Mouse (Mus musculus) G1E (cell line): Measurements from ENCODE around the gene Cdh13. TPM values are rescaled to one million over a fixed set of nuclear protein-coding genes. Genes with fewer than 3 reads are reported as not detected.

ENCODE experiments used
- ATAC-seq: 2 replicates; pipeline ENCODE4 v1.8.0; 2016; ENCODE audit warnings: mild to moderate bottlenecking; ENCODE audit not compliant: insufficient number of reproducible peaks, poor library complexity, low FRiP score, severe bottlenecking; ENCODE audit errors: extremely low read depth
- DNase-seq: peaks from one replicate; pipeline ENCODE4 v3.0.0; 2012; ENCODE audit warnings: low spot score
- H3K27me3 ChIP-seq: 2 replicates; pipeline ENCODE4 v1.6.1; 2012; ENCODE audit warnings: mild to moderate bottlenecking, low read length, inconsistent platforms; ENCODE audit not compliant: insufficient read depth
- H3K36me3 ChIP-seq: replicated peaks from 2 replicates; pipeline ENCODE3; 2012; ENCODE audit warnings: mild to moderate bottlenecking, inconsistent platforms
- H3K4me1 ChIP-seq: 2 replicates; pipeline ENCODE4 v1.6.1; 2012; ENCODE audit warnings: low read depth, low read length, inconsistent platforms, mixed read lengths; ENCODE audit not compliant: insufficient read depth
- H3K4me3 ChIP-seq: 2 replicates; pipeline ENCODE4 v1.5.1; 2012; ENCODE audit warnings: low read depth, mild to moderate bottlenecking, inconsistent platforms, low read length, moderate library complexity, mixed read lengths
- H3K9me3 ChIP-seq: replicated peaks from 2 replicates; pipeline ENCODE4 v1.6.1; 2012; ENCODE audit warnings: inconsistent platforms
- CTCF ChIP-seq: IDR thresholded peaks from 2 replicates; pipeline ENCODE4 v1.5.1; 2012; ENCODE audit warnings: low read depth, low read length, inconsistent platforms, mixed read lengths
- GATA1 ChIP-seq: IDR thresholded peaks from 2 replicates; pipeline ENCODE4 v1.6.1; 2012; ENCODE audit warnings: borderline replicate concordance, low read length, inconsistent platforms, mixed read lengths
- GATA2 ChIP-seq: IDR thresholded peaks from 2 replicates; pipeline ENCODE4 v1.6.1; 2012; ENCODE audit warnings: low read depth, low read length, inconsistent platforms, borderline replicate concordance
- POLR2AphosphoS5 ChIP-seq: IDR thresholded peaks from 2 replicates; pipeline ENCODE4 v1.6.1; 2012; ENCODE audit warnings: low read depth, low read length, inconsistent platforms; ENCODE audit not compliant: insufficient replicate concordance
- TAL1 ChIP-seq: conservative IDR thresholded peaks from 2 replicates; pipeline ENCODE4 v1.6.1; 2012; ENCODE audit warnings: low read depth, low read length, inconsistent platforms, mixed read lengths
- polyA plus RNA-seq: library from polyadenylated mRNA; stranded (reverse); fragments of >175 nt; gene quantifications from 2 replicates; pipeline ENCODE4 v1.2.3, GENCODE M21; 2012
- total RNA-seq, 2 experiments: library from RNA; stranded (forward) in 1 of 2; stranded (reverse) in 1 of 2; fragments of 200-1000 nt in 1 of 2; fragments of >200 nt in 1 of 2; fragmentation: Nextera tagmentation in 1 of 2; gene quantifications; 2 replicates each; pipeline ENCODE4 v1.2.3; 2014 to 2017

Gene Cdh13
- total RNA-seq (2014; fragmentation: Nextera tagmentation) (not detected in 2 replicates), total RNA-seq (2017) (0.12 and 0.22 TPM in 2 replicates), polyA plus RNA-seq (not detected in 2 replicates)

DNA sequence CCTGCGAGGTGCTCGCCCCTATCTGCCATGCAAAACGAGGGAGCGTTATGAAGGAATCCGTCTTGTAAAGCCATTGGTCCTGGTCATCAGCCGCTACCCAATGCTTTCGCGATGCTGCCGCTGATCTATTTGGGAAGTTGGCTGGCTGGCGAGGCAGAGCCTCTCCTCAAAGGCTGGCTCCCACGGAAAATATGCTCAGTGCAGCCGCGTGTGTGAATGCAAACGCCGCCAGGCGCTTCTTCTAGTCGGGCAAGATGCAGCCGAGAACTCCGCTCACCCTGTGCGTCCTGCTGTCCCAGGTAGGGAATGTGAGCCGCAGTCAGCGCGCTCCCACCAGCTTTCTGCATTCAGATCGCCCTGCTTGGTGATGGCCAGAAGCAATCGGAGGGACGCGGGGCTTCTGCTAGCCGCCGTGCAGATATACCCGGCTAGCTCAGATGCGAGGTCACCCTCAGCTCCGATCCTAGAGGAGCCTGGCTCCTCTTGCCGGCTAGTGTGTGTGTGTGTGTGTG is at the start of gene Cdh13:
Cdh13 (plus strand) TSS at position 134 of the 512 bp plus-strand sequence.
- no peak for TF ChIP-seq TAL1
- TF ChIP-seq POLR2AphosphoS5: no peak
- no peak for TF ChIP-seq GATA1
- no peak for TF ChIP-seq CTCF
- no peak for TF ChIP-seq GATA2
- DNase-seq (no peak), ATAC-seq (no peak)
- H3K4me3 ChIP-seq: peak within 1 kb of the TSS; percentile 13; the same call in 1 of the 2 replicates
- no peaks in the 10 kb centered on the region for H3K4me1 ChIP-seq
- H3K9me3 ChIP-seq: peaks cover 82% of the 10 kb centered on the region
- H3K36me3 ChIP-seq: no peaks in the 10 kb centered on the region
- no peaks in the 10 kb centered on the region for H3K27me3 ChIP-seq

GRCm38 (mm10) chr8:118235626-118236025 is 47.9 kb upstream of the Cdh13 start:
- ATAC-seq: no peak
- no peaks in the 10 kb centered on the region for H3K4me1 ChIP-seq
- DNase-seq: no peak
- no peaks in the 10 kb centered on the region for H3K36me3 ChIP-seq
- peaks cover 71% of the 10 kb centered on the region for H3K9me3 ChIP-seq
- no peaks in the 10 kb centered on the region for H3K27me3 ChIP-seq
- H3K4me3 ChIP-seq: no peak overlapping the region
- no peak for TF ChIP-seq TAL1
- no peak for TF ChIP-seq GATA2
- no peak for TF ChIP-seq POLR2AphosphoS5
- no peak for TF ChIP-seq CTCF
- TF ChIP-seq GATA1: no peak

GRCm38 (mm10) chr8:118237150-118237620 is 46.3 kb upstream of the Cdh13 start:
- ATAC-seq (no peak), DNase-seq (no peak)
- Histone ChIP-seq H3K9me3 (peaks cover 67% of the 10 kb centered on the region), H3K4me1 (no peaks in the 10 kb centered on the region), H3K27me3 (no peaks in the 10 kb centered on the region), H3K36me3 (no peaks in the 10 kb centered on the region), H3K4me3 (no peak overlapping the region)
- no peak for TF ChIP-seq CTCF
- no peak for TF ChIP-seq GATA2
- TF ChIP-seq GATA1: no peak
- no peak for TF ChIP-seq POLR2AphosphoS5
- TF ChIP-seq TAL1: no peak

- Histone ChIP-seq H3K36me3 (no peaks in the 10 kb centered on the region), H3K27me3 (no peaks in the 10 kb centered on the region), H3K4me1 (no peaks in the 10 kb centered on the region), H3K9me3 (peaks cover 72% of the 10 kb centered on the region), H3K4me3 (no peak overlapping the region)
- no peak for TF ChIP-seq TAL1
- TF ChIP-seq GATA1: no peak
- no peak for TF ChIP-seq POLR2AphosphoS5
- no peak for TF ChIP-seq CTCF
- no peak for TF ChIP-seq GATA2
- DNase-seq (no peak), ATAC-seq (no peak)
Measured at GRCm38 (mm10) chr8:118238156-118238555, 45.4 kb upstream of the Cdh13 start.

DNA sequence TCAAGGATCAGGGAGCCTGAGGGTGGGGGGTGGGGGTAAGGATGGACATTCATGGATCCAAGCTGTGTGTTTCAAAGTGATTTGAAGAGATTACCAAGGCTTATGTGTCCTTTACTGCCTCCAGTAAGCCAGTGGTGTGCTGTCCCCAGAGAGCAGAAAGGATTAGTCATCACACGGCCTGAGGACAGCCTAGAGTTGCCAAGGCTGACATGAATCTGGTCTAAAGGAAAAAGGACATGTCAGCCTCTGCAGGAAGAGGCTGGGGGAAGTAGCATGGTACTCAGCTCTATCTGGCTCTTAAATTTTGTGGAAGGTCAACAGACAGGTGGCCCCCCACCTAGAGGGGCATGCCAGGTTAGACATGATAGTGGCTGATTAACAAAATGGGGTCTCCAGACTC is 44.3 kb upstream of the Cdh13 start:
- H3K9me3 ChIP-seq: peaks cover 74% of the 10 kb centered on the region
- no peak overlapping the region for H3K4me3 ChIP-seq
- H3K4me1 ChIP-seq: no peaks in the 10 kb centered on the region
- no peak for ATAC-seq
- no peak for DNase-seq
- no peaks in the 10 kb centered on the region for H3K36me3 ChIP-seq
- TF ChIP-seq POLR2AphosphoS5 (no peak), CTCF (no peak), GATA1 (no peak), TAL1 (no peak), GATA2 (no peak)
- H3K27me3 ChIP-seq: no peaks in the 10 kb centered on the region

DNA sequence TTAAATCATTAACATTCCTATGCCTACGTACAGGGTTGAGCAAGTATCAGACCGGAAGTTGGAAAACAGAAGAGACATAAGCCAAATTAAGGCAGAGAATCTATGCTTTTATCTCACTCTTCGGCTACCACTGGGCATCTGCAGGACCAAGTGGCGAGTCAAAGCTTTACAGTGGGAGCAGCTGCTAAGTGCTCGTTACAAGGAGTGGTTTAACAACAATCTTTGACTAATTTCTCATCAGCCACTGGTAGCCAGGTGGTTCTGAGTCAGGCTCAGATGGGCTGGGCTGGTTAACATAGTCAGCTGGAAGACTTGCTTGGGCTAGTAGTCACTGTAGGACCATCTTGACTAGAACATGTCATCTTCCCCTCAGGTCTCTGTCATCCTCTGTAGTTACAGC is 34.2 kb upstream of the Cdh13 start:
- no peaks in the 10 kb centered on the region for H3K27me3 ChIP-seq
- no peak for TF ChIP-seq GATA2
- TF ChIP-seq GATA1: no peak
- TF ChIP-seq CTCF: no peak
- TF ChIP-seq TAL1: no peak
- TF ChIP-seq POLR2AphosphoS5: no peak
- no peak for DNase-seq
- no peaks in the 10 kb centered on the region for H3K36me3 ChIP-seq
- ATAC-seq: no peak
- H3K4me1 ChIP-seq: no peaks in the 10 kb centered on the region
- H3K9me3 ChIP-seq: peaks cover 77% of the 10 kb centered on the region
- H3K4me3 ChIP-seq: no peak overlapping the region
